In genomic region chr14:55109048-55109873, GRCm38 (mm10) we compare ENCODE assay signal across 9 mouse cellular contexts. TPM values are rescaled to one million over a fixed set of nuclear protein-coding genes. Genes with fewer than 3 reads are reported as not detected.
A peak's percentile ranks its signal among the peaks of the same experiment; 100 is the strongest.
DNase-seq lines count a peak whose midpoint lies in the region; ATAC-seq lines count a peak whose summit lies in the region.
"Had no signal": no experiment of that assay in that cellular context is flagged by ENCODE, and none has a peak within 500 bp of the region (broad histone marks: within the 10 kb centered on the region; RNA-seq: fewer than 3 reads in every experiment).

No protein-coding gene starts in this region.

- H3K36me3 ChIP-seq in neural tube, embryonic 12.5 days = no peaks in the 10 kb centered on the region
- peaks cover 17% of the 10 kb centered on the region for H3K36me3 ChIP-seq in hindbrain, embryonic 13.5 days
- peaks cover 7% of the 10 kb centered on the region for H3K36me3 ChIP-seq in neural tube, embryonic 15.5 days

- no peak for ATAC-seq in cerebellum, adult (ENCODE audit: insufficient number of reproducible peaks, low FRiP score, low TSS enrichment)
- ATAC-seq in neural tube, embryonic 12.5 days (ENCODE audit: low FRiP score, low read depth) = no peak
- no peak for ATAC-seq in hindbrain, embryonic 13.5 days (ENCODE audit: low FRiP score)
- no peak for ATAC-seq in neural tube, embryonic 15.5 days (ENCODE audit: low FRiP score)

- no peak overlapping the region; the same call in 1 of the 2 replicates for H3K4me3 ChIP-seq in neural tube, embryonic 12.5 days
- H3K4me3 ChIP-seq in hindbrain, embryonic 13.5 days = no peak overlapping the region
- no peak overlapping the region for H3K4me3 ChIP-seq in neural tube, embryonic 15.5 days (replicated peaks)

- peak; percentile 70 for DNase-seq in cerebellum, adult 9-10 months
- no peak for DNase-seq in neural tube, embryonic 10.5 days (ENCODE audit: extremely low spot score, low spot score)
- DNase-seq in gastrocnemius, postnatal 25 days = no peak
- DNase-seq in adrenal gland, adult 2 months = no peak

- H3K4me2 ChIP-seq in neural tube, embryonic 12.5 days (replicated peaks) = peak overlapping the region; percentile 39
- peak overlapping the region; percentile 25 for H3K4me2 ChIP-seq in hindbrain, embryonic 13.5 days
- H3K4me2 ChIP-seq in neural tube, embryonic 15.5 days = peak overlapping the region; percentile 13
- H3K4me2 ChIP-seq: heart, embryonic 11.5 days had no signal

- peaks cover 42% of the 10 kb centered on the region for H3K4me1 ChIP-seq in neural tube, embryonic 12.5 days
- H3K4me1 ChIP-seq in hindbrain, embryonic 13.5 days (replicated peaks) = peaks cover 81% of the 10 kb centered on the region
- peaks cover 83% of the 10 kb centered on the region for H3K4me1 ChIP-seq in neural tube, embryonic 15.5 days

- WGBS in neural tube, embryonic 12.5 days = 19% methylated on average over 21 of the region's 21 CpGs
- 10% methylated on average over 21 of the region's 21 CpGs for WGBS in hindbrain, embryonic 13.5 days
- WGBS in neural tube, embryonic 15.5 days = 12% methylated on average over 21 of the region's 21 CpGs

- peaks cover 43% of the 10 kb centered on the region for H3K27me3 ChIP-seq in neural tube, embryonic 12.5 days (replicated peaks)
- peaks cover 41% of the 10 kb centered on the region for H3K27me3 ChIP-seq in hindbrain, embryonic 13.5 days
- H3K27me3 ChIP-seq in neural tube, embryonic 15.5 days (replicated peaks) = peaks cover 11% of the 10 kb centered on the region; the same call in 1 of the 2 replicates

- no peaks in the 10 kb centered on the region for H3K9me3 ChIP-seq in neural tube, embryonic 12.5 days
- H3K9me3 ChIP-seq in hindbrain, embryonic 13.5 days = no peaks in the 10 kb centered on the region
- no peaks in the 10 kb centered on the region for H3K9me3 ChIP-seq in neural tube, embryonic 15.5 days (replicated peaks)

- no peak overlapping the region; the same call in 1 of the 2 replicates for H3K27ac ChIP-seq in neural tube, embryonic 12.5 days
- peak overlapping the region; percentile 83 for H3K27ac ChIP-seq in hindbrain, embryonic 13.5 days
- H3K27ac ChIP-seq in neural tube, embryonic 15.5 days (replicated peaks) = peak overlapping the region; percentile 3; the same call in 1 of the 2 replicates

- H3K9ac ChIP-seq in neural tube, embryonic 12.5 days = 0 out of 2 replicates have a peak overlapping the region, but pooled peaks have one; percentile 0
- peak overlapping the region; percentile 64 for H3K9ac ChIP-seq in hindbrain, embryonic 13.5 days
- 0 out of 2 replicates have a peak overlapping the region, but pooled peaks have one; percentile 11 for H3K9ac ChIP-seq in neural tube, embryonic 15.5 days (replicated peaks)

RNA-seq across cellular contexts. Expression of gene Ap1g2, which starts 2.9 kb away (rescaled TPM):
- polyA plus RNA-seq in neural tube, embryonic 12.5 days (2016; fragmentation: Nextera tagmentation; extraction: Ambion mirVana) = 7.6 and 12.0 TPM in 2 replicates
- 6.5 and 6.6 TPM in 2 replicates for polyA plus RNA-seq in hindbrain, embryonic 13.5 days (2015; fragmentation: Nextera tagmentation; extraction: Ambion mirVana)
- 6.2 and 12.4 TPM in 2 replicates for polyA plus RNA-seq in neural tube, embryonic 15.5 days (2015; fragmentation: Nextera tagmentation; extraction: Ambion mirVana)
- 1 to 10 TPM; 4.8 to 5.7 TPM for total RNA-seq in gastrocnemius, postnatal 25 days (2021)
- total RNA-seq in adrenal gland, adult 2 months (2021) = 10 to 100 TPM; 21.9 to 24.8 TPM
- polyA plus RNA-seq in adrenal gland, adult 2 months (2012; rRNA removed) = 27.3 and 30.3 TPM in 2 replicates

RNA-seq across cellular contexts. Expression of gene Jph4, which starts 7.5 kb away (rescaled TPM):
- polyA plus RNA-seq in neural tube, embryonic 12.5 days (2016; fragmentation: Nextera tagmentation; extraction: Ambion mirVana) = 12.3 and 13.8 TPM in 2 replicates
- 22.2 and 22.6 TPM in 2 replicates for polyA plus RNA-seq in hindbrain, embryonic 13.5 days (2015; fragmentation: Nextera tagmentation; extraction: Ambion mirVana)
- polyA plus RNA-seq in neural tube, embryonic 15.5 days (2015; fragmentation: Nextera tagmentation; extraction: Ambion mirVana) = 30.6 and 37.0 TPM in 2 replicates
- under 1 TPM; 0.28 to 0.35 TPM for total RNA-seq in gastrocnemius, postnatal 25 days (2021)
- total RNA-seq in adrenal gland, adult 2 months (2021) = 1 to 10 TPM; 2.5 to 3.0 TPM
- polyA plus RNA-seq in adrenal gland, adult 2 months (2012; rRNA removed) = 4.0 and 6.8 TPM in 2 replicates

RNA-seq across cellular contexts. Expression of gene Thtpa, which starts 14.7 kb away (rescaled TPM):
- 25.7 and 26.5 TPM in 2 replicates for polyA plus RNA-seq in neural tube, embryonic 12.5 days (2016; fragmentation: Nextera tagmentation; extraction: Ambion mirVana)
- 29.8 and 30.7 TPM in 2 replicates for polyA plus RNA-seq in hindbrain, embryonic 13.5 days (2015; fragmentation: Nextera tagmentation; extraction: Ambion mirVana)
- 27.9 and 31.6 TPM in 2 replicates for polyA plus RNA-seq in neural tube, embryonic 15.5 days (2015; fragmentation: Nextera tagmentation; extraction: Ambion mirVana)
- 10 to 100 TPM; 10.5 to 11.1 TPM for total RNA-seq in gastrocnemius, postnatal 25 days (2021)
- total RNA-seq in adrenal gland, adult 2 months (2021) = 10 to 100 TPM; 11.6 to 21.6 TPM
- polyA plus RNA-seq in adrenal gland, adult 2 months (2012; rRNA removed) = 6.0 and 6.7 TPM in 2 replicates

RNA-seq across cellular contexts. Expression of gene Zfhx2, which starts 17.1 kb away (rescaled TPM):
- polyA plus RNA-seq in neural tube, embryonic 12.5 days (2016; fragmentation: Nextera tagmentation; extraction: Ambion mirVana) = 29.4 and 34.4 TPM in 2 replicates
- polyA plus RNA-seq in hindbrain, embryonic 13.5 days (2015; fragmentation: Nextera tagmentation; extraction: Ambion mirVana) = 29.4 and 31.9 TPM in 2 replicates
- 20.3 and 24.5 TPM in 2 replicates for polyA plus RNA-seq in neural tube, embryonic 15.5 days (2015; fragmentation: Nextera tagmentation; extraction: Ambion mirVana)
- total RNA-seq in gastrocnemius, postnatal 25 days (2021) = 1 to 10 TPM; 3.5 to 3.7 TPM
- 1 to 10 TPM; 6.3 to 7.3 TPM for total RNA-seq in adrenal gland, adult 2 months (2021)
- polyA plus RNA-seq in adrenal gland, adult 2 months (2012; rRNA removed) = 3.0 and 4.2 TPM in 2 replicates

Comparison
In these comparisons a context has a peak if more than half of its experiments do, and no peak if none do; other contexts are left out.
1. H3K9ac ChIP-seq: peak in every context shown above with its lines; median percentile 64 in hindbrain, embryonic 13.5 days; 11 in neural tube, embryonic 15.5 days; 0 in neural tube, embryonic 12.5 days.